Mouse (Mus musculus) liver, embryonic 12.5 days (tissue): ENCODE data around the gene Spocd1. TPM values are rescaled to one million over a fixed set of nuclear protein-coding genes. Genes with fewer than 3 reads are reported as not detected.

ENCODE experiments used
- ATAC-seq: fragments of 200-750 bp; cut with Nextera tagmentation; 2 replicates; pipeline ENCODE4 v1.8.0; 2017; ENCODE audit warnings: moderate number of reproducible peaks, mild to moderate bottlenecking, moderate library complexity
- H3K27ac ChIP-seq: fragments of 300-500 bp; sonication (generic); 2 replicates; pipeline ENCODE4 v1.5.1; 2016; ENCODE audit warnings: mild to moderate bottlenecking
- H3K27me3 ChIP-seq: fragments of 300-500 bp; sonication (generic); replicated peaks from 2 replicates; pipeline ENCODE4 v1.6.1; 2016; ENCODE audit warnings: mild to moderate bottlenecking, moderate library complexity
- H3K36me3 ChIP-seq: fragments of 300-500 bp; sonication (generic); 2 replicates; pipeline ENCODE4 v1.6.1; 2016; ENCODE audit warnings: mild to moderate bottlenecking, moderate library complexity
- H3K4me1 ChIP-seq: fragments of 300-500 bp; sonication (generic); 2 replicates; pipeline ENCODE4 v1.6.1; 2016
- H3K4me2 ChIP-seq: fragments of 300-500 bp; sonication (generic); 2 replicates; pipeline ENCODE4 v1.6.1; 2016; ENCODE audit warnings: mild to moderate bottlenecking, moderate library complexity
- H3K4me3 ChIP-seq: fragments of 300-500 bp; sonication (generic); 2 replicates; pipeline ENCODE4 v1.5.1; 2016; ENCODE audit warnings: mild to moderate bottlenecking, moderate library complexity
- H3K9ac ChIP-seq: fragments of 300-500 bp; sonication (generic); 2 replicates; pipeline ENCODE4 v1.6.1; 2016; ENCODE audit warnings: mild to moderate bottlenecking, moderate library complexity
- H3K9me3 ChIP-seq: fragments of 300-500 bp; sonication (generic); replicated peaks from 2 replicates; pipeline ENCODE4 v1.6.1; 2016; ENCODE audit warnings: mild to moderate bottlenecking, moderate library complexity
- WGBS: fragments of 180-500 bp; shearing (Covaris S2); methylation state at CpG from one replicate; pipeline ENCODE4 v1.1.7; 2016; ENCODE audit not compliant: insufficient replicate concordance; 5-methylcytosine and 5-hydroxymethylcytosine counted together
- polyA plus RNA-seq: library from polyadenylated mRNA; unstranded; fragments of >200 nt; fragmentation: Nextera tagmentation; extraction: Ambion mirVana; gene quantifications from 2 replicates; pipeline ENCODE4 v1.2.1, GENCODE M21; 2016

Spocd1 gene
- polyA plus RNA-seq, 1 experiment from 2014 or later: 0.04 TPM

DNA sequence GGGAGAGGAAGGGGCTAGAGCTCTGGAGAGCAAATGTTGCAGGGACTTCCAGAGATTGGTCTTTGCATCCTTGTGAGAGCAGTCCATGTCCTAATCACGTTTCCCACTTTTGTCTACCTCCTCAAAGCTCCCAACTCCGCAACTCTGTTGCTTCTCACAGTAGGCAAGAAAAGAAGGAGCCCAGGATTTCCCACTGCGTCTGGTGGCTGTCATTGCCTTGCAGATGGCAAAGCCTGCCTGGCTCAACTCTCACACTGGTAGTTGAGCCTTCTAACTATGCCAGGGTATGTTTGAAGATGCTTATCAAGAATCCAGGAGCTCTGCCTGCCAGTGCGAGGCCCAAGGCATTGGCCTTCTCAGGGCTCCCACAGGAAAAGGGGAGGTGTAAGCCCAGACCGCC, 54.0 kb downstream of the Spocd1 start:
- H3K4me1 ChIP-seq: peaks cover 17% of the 10 kb centered on the region
- no peaks in the 10 kb centered on the region for H3K36me3 ChIP-seq
- H3K4me3 ChIP-seq: no peak overlapping the region
- H3K4me2 ChIP-seq: no peak overlapping the region
- H3K9ac ChIP-seq: no peak overlapping the region
- H3K9me3 ChIP-seq: no peaks in the 10 kb centered on the region
- no peak overlapping the region for H3K27ac ChIP-seq
- 15% methylated on average over 5 of the region's 5 CpGs for WGBS
- ATAC-seq: no peak
- H3K27me3 ChIP-seq: peaks cover 100% of the 10 kb centered on the region

DNA sequence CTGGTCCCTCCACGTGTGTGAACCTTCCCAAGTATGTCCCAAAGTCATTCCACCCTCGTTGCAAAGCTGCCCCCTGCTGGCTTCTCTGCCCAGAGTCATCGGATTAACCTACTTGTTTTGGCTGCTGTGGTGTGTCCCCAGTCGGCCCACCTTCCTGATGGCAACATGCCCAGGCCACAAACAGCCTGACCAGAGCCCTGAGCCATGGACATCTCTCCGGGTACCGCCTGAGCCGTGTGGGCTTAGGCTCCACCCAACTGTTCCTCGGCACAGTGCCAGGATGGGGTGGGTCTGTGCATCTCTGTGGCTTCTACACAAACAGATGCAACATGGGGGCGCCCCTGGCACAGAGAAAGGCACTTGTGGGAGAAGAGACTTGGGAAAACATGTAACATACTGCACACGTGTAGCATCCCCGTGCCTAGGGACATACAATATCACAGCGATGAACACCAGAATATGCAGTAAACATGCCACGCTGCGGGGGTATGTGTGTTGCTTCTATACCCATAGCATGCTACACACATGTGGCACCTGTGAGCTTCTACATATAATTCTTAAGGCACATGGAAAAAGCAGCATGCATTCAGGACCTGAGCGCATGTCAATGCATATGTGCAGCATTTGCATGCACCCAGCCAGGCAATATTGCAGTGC, 54.8 kb downstream of the Spocd1 start:
- H3K36me3 ChIP-seq: no peaks in the 10 kb centered on the region
- 4% methylated on average over 15 of the region's 15 CpGs for WGBS
- no peaks in the 10 kb centered on the region for H3K9me3 ChIP-seq
- H3K4me1 ChIP-seq: peaks cover 19% of the 10 kb centered on the region
- H3K9ac ChIP-seq: no peak overlapping the region
- H3K4me3 ChIP-seq: 0 out of 2 replicates have a peak overlapping the region, but pooled peaks have one; percentile 50
- H3K4me2 ChIP-seq: peak overlapping the region; percentile 68
- no peak for ATAC-seq
- H3K27ac ChIP-seq: no peak overlapping the region
- peaks cover 100% of the 10 kb centered on the region for H3K27me3 ChIP-seq

DNA sequence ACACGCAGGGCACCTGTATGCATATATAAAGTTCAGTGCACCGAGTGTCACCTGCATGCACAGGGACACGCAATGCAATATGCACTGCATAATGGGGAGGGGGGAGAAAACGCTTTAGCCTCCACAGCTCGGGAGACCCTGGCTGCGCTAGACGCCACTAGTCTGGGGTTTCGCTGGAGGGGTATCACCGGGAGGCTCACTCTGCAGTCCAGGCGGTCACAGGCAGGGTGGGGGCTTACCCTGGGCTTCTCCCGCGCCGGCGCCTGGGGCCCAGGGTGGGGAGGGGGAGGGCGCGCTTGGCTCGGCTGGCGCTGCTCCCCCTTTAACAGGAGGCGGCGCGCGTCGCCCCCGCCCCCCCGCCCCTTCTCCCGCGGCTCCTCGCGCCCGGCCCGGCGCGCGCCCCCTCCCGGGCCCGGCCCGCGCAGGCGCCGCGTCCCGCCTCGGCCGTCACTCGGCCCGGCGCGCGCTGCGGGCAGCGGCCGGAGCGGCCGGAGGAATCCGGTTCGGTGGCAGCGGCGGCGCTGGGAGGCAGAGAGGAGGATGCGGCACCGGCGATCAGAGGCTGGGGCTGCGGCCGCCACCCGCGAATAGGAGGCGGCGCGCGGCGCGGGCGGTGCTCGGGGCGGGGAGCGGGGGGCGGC, 55.5 kb downstream of the Spocd1 start, which contains the start of gene Adgrb2:
Adgrb2 (plus strand) TSS at position 450 of the 641 bp plus-strand sequence.
- Histone ChIP-seq H3K27ac (no peak within 1 kb of the TSS), H3K4me3 (peak within 1 kb of the TSS; percentile 50), H3K4me2 (peak within 1 kb of the TSS; percentile 68), H3K27me3 (peaks cover 100% of the 10 kb centered on the region), H3K9ac (no peak within 1 kb of the TSS), H3K36me3 (no peaks in the 10 kb centered on the region), H3K4me1 (peaks cover 19% of the 10 kb centered on the region), H3K9me3 (no peaks in the 10 kb centered on the region)
- no peak for ATAC-seq
- 2% methylated on average over 37 of the region's 77 CpGs for WGBS

DNA sequence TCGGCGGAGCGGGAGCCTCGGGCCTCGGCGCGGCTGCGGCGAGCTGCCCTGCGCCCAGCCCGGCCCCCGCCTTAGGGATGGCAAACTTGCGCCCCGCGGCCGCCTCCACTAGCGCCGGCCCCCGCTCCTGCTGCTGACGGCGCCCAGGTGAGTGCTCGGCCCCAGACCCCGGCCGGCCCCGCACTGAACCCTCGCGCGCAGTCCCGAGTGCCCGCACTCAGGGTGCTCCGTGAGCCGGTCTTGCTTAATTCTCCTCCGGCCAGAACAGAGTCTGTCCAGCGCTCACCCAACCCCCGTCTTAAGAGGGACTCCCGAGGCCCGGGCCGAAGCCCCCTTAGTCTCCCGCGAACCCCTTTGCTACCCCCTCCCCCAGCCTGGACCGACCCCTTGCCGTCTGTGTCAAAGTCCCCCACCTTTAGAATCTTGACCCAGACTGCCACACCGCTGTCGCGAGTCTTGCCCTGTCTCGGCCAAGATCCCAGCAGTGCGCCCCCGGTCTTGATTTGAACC, 56.2 kb downstream of the Spocd1 start:
- Histone ChIP-seq H3K4me3 (peak overlapping the region; percentile 50), H3K36me3 (no peaks in the 10 kb centered on the region), H3K9ac (no peak overlapping the region), H3K27me3 (peaks cover 99% of the 10 kb centered on the region), H3K27ac (no peak overlapping the region), H3K4me2 (peak overlapping the region; percentile 68), H3K4me1 (peaks cover 19% of the 10 kb centered on the region), H3K9me3 (no peaks in the 10 kb centered on the region)
- ATAC-seq: peak; percentile 13; the same call in 1 of the 2 replicates
- 2% methylated on average over 43 of the region's 48 CpGs for WGBS

DNA sequence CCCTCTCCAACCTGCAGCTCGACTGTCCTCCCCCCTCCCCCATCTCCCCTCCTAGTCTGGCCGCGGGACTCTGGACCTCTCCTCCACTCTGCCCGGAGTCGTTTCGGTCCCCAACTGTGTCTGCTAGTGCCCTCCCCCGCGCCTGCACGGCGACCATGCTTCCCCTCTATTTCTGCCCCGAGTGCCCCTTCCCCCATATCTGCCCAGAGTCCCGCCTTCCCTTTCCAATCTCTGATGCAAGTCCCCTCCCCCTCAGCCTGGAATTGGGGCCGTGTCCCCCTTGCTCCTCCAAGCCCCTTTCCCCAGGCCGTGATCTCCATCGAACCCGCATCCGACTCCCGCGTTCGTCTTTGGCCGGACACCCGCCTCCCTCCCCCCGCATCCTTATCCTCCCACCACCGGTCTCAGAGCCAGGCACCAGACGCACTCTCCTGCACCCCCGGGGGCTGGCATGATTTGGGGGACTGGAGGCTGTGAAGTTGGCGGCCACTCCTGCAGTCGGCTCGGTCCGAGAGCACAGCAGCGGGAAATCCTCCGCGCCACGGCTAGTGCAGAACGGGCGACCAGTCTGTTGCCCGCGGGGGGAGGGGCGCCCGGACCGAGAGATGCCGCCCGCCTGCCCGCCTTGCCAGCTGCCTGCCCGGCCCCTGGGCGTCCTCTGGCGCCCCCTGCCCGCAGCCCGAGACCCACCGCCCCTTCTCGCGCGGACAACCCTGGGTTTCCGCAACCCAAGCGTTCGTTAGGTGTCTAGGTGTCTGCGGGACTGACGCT, 56.8 kb downstream of the Spocd1 start:
- H3K9ac ChIP-seq: no peak overlapping the region
- H3K4me1 ChIP-seq: peaks cover 19% of the 10 kb centered on the region
- no peak for ATAC-seq
- H3K4me2 ChIP-seq: peak overlapping the region; percentile 68
- no peaks in the 10 kb centered on the region for H3K36me3 ChIP-seq
- WGBS: 2% methylated on average over 57 of the region's 58 CpGs
- H3K27me3 ChIP-seq: peaks cover 99% of the 10 kb centered on the region
- no peak overlapping the region for H3K27ac ChIP-seq
- peak overlapping the region; percentile 50 for H3K4me3 ChIP-seq
- no peaks in the 10 kb centered on the region for H3K9me3 ChIP-seq

DNA sequence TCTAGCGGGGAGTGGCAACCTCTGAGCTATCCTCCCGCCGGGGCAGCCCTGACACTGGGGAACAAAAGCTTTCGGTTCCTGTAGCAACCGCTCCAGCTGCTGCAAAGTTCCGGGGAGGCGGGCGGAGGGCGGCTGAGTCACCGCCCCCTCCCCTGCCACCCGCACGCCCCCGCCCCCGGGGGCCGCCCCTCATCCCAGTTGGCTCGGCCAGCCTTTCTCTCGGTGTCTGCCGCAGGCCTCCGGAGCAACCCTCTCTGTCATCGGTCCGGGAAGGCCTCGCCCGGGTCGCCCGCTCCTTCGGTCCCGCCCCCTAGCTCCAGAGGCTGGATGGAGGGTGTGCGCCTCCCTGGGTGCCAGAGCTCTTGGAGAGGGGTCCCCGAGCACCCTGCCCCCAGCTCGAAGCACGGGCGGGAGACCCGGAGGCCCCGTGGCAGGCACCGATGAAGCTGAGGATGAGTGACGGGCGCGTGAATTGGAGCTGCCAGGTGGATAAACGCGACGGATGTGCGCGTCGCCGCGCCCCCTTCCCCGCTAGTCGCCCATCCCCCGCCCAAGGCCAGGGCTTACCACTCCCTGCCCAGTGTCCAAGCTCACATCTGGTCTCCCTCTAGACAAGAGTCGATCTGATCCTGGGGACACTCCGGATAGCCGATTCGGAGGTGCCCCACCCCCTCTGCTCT, 58.9 kb downstream of the Spocd1 start:
- Histone ChIP-seq H3K36me3 (no peaks in the 10 kb centered on the region), H3K4me3 (peak overlapping the region; percentile 45), H3K4me1 (peaks cover 19% of the 10 kb centered on the region), H3K27me3 (peaks cover 99% of the 10 kb centered on the region), H3K4me2 (peak overlapping the region; percentile 67), H3K9ac (no peak overlapping the region), H3K27ac (no peak overlapping the region), H3K9me3 (no peaks in the 10 kb centered on the region)
- no peak for ATAC-seq
- 3% methylated on average over 53 of the region's 53 CpGs for WGBS

DNA sequence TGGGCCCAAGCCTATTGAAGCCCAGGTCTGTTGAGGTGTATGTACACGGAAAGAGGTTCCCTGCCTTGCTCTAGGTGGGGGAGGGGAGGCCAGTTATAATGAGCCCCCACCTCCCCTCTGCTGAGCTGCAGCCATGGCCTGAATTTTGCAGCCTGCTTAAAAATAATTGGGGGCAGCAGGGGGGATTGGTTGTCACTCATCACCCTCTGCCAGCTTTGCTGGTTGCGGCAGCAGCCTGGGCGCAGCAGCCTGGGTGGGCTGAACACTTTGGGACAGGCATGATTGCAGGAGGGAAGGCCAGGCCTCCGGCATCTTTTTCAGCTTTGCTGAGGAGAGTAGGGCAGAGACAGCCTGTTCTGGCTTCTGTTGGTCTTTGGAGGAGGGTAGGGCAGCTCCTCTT, 60.9 kb downstream of the Spocd1 start:
- WGBS: 70% methylated on average over 4 of the region's 4 CpGs
- no peak for ATAC-seq
- Histone ChIP-seq H3K36me3 (no peaks in the 10 kb centered on the region), H3K9ac (no peak overlapping the region), H3K27me3 (peaks cover 97% of the 10 kb centered on the region), H3K4me2 (no peak overlapping the region), H3K27ac (no peak overlapping the region), H3K4me3 (no peak overlapping the region), H3K9me3 (no peaks in the 10 kb centered on the region), H3K4me1 (peaks cover 19% of the 10 kb centered on the region)

DNA sequence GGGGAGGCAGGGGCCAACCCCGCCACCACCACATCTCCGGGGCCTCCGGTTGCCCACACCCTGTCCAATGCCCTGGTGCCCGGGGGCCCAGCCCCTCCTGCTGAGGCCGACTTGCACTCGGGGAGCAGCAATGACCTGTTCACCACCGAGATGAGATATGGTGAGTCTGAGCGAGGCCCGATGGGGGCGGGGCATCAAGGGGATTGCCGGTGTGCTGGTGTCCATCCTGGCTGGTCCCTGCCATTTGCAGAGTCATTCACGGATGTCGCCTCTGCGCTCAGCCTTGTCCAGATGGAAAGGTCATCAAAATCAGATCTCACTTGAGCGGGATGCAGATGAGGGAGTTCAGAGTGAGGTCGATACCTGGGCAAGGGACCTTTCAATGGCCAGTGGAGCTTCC, 63.7 kb downstream of the Spocd1 start:
- H3K4me3 ChIP-seq: no peak overlapping the region
- H3K27me3 ChIP-seq: peaks cover 96% of the 10 kb centered on the region
- no peak for ATAC-seq

DNA sequence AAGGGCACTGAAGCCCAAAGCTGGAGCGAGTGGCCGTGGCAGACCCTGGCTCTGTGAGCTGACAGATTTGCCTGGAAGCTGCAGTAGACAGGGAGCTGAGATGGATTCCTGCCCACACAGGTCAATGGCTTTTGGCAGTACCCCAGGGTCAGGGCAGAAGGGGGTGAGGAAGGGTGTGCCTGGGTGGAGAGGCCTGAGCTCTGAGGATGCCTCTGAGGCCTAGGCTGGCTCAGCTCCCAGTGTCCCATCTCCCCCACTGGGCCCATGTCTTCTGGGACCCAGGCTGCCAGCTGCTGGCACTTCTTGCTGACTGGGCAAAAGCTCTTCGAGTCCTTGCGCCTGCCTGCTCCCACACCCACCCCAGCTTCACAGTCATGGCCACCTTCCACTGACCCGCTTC, 64.2 kb downstream of the Spocd1 start:
- Histone ChIP-seq H3K4me2 (no peak overlapping the region), H3K9ac (no peak overlapping the region), H3K27ac (no peak overlapping the region), H3K9me3 (no peaks in the 10 kb centered on the region), H3K4me3 (no peak overlapping the region), H3K4me1 (0 out of 2 replicates have a peak, but pooled peaks cover under 1% of the 10 kb centered on the region), H3K27me3 (peaks cover 96% of the 10 kb centered on the region), H3K36me3 (no peaks in the 10 kb centered on the region)
- WGBS: 91% methylated on average over 5 of the region's 5 CpGs
- ATAC-seq: no peak

More for the DNA sequence above, 63.7 kb downstream of the Spocd1 start:
- H3K9me3 ChIP-seq: no peaks in the 10 kb centered on the region
- H3K9ac ChIP-seq: no peak overlapping the region
- peaks cover 4% of the 10 kb centered on the region; the same call in 1 of the 2 replicates for H3K4me1 ChIP-seq
- H3K27ac ChIP-seq: no peak overlapping the region
- WGBS: 67% methylated on average over 16 of the region's 16 CpGs
- no peak overlapping the region for H3K4me2 ChIP-seq
- no peaks in the 10 kb centered on the region for H3K36me3 ChIP-seq

DNA sequence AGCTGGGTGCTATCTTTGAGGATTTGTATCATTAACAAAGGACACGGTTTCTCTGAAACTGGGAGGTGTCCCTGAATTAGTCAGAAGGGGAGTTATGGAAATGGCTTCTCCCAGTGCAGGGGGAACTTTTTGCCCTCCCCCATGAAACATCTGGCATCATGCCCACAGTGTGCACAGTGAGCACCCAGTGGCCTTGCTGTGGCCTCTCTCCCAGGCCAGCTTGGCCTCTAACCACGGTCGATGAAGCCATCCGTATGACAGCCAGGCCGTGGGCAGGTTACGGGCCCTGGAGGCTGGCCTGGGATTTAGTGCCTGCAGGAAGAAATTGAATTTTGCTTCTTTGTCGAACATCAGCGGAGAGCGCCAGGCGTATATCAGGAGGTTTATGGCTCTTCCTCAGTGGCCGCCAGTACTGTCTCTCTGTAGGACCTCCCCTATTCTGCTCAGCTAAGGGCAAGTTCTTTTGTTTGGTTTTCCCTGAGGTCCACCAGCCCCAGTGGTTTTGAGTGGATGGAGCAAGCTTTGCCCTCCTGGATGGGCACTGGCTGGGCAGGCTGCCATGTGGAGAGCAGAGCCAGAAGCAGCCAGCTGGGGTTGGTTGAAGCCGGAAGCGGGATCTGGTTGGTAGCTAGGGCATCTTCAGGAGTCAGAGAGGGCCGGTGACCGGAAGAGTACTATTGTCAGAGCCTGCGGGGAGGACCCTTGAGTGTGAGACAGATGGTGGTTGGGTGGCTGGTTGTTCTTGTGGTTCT, 65.1 kb downstream of the Spocd1 start:
- Histone ChIP-seq H3K9me3 (no peaks in the 10 kb centered on the region), H3K4me1 (no peaks in the 10 kb centered on the region), H3K27ac (no peak overlapping the region), H3K27me3 (peaks cover 96% of the 10 kb centered on the region), H3K4me3 (no peak overlapping the region), H3K9ac (no peak overlapping the region), H3K4me2 (no peak overlapping the region), H3K36me3 (no peaks in the 10 kb centered on the region)
- WGBS: 79% methylated on average over 16 of the region's 16 CpGs
- ATAC-seq: no peak

DNA sequence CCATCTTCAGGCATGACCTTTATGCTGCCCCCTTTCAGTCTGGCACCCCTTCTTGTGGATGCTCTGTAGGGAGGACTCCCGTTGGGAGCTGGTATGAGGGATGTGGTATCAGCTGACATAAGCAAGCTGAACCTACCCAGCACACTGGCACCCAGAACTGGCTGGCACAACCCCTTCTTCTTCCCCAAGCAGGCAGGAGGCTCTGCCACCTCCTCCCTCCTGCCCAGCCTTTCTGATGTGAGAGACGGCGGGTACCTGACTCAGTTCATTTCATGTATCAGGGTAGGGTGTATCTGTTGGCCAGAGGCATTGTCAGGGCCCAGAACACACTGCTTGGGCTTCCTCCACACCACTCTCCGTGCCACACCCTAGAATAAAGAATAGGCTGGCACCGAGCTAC, 65.7 kb downstream of the Spocd1 start:
- peaks cover 96% of the 10 kb centered on the region for H3K27me3 ChIP-seq
- H3K4me3 ChIP-seq: no peak overlapping the region
- 65% methylated on average over 5 of the region's 5 CpGs for WGBS
- no peaks in the 10 kb centered on the region for H3K4me1 ChIP-seq
- no peak overlapping the region for H3K9ac ChIP-seq
- no peaks in the 10 kb centered on the region for H3K36me3 ChIP-seq
- no peak for ATAC-seq
- H3K27ac ChIP-seq: no peak overlapping the region
- no peaks in the 10 kb centered on the region for H3K9me3 ChIP-seq
- no peak overlapping the region for H3K4me2 ChIP-seq
